In the genomic region with DNA sequence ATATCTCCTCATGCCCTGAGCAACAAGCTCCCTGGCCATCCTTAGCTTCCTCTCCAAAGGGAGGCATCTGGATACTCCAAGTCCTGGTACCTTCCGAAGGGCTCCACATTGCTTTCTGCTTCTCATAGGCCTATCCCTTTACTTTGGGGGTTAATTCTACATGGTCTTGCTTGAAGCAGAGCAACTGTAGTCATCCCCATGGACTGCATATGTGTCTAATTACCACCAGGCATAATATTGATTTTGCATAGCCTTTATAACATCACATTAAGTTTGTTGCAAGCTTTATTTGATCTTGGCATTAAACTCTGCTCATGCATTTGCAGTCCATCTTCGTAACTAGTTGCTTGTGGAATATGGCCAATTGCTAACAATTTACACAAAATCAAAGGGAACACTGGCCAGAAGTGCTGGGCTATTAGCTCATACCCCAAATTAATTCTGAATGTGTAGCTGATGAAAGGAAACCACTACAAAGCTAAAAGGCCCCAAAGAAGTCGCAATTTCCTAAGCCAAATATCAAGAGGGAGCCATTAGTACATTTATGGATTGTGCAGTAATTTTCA, we compare ENCODE assay signal across 27 mouse cellular contexts. TPM values are rescaled to one million over a fixed set of nuclear protein-coding genes. Genes with fewer than 3 reads are reported as not detected.
DNase-seq lines count a peak whose midpoint lies in the region; ATAC-seq and TF ChIP-seq lines count a peak whose summit lies in the region.
"Had no signal": no experiment of that assay in that cellular context is flagged by ENCODE, and none has a peak within 500 bp of the region (broad histone marks: within the 10 kb centered on the region; RNA-seq: fewer than 3 reads in every experiment).

No protein-coding gene starts in this region.

- H3K36me3 ChIP-seq in forebrain, embryonic 14.5 days (ENCODE audit: control insufficient read depth, insufficient read depth, low read length), result no peaks in the 10 kb centered on the region
- H3K36me3 ChIP-seq in forebrain, embryonic 10.5 days (replicated peaks), result no peaks in the 10 kb centered on the region
- H3K36me3 ChIP-seq in limb, embryonic 12.5 days, result no peaks in the 10 kb centered on the region
- no peaks in the 10 kb centered on the region for H3K36me3 ChIP-seq in limb, embryonic 10.5 days
- no peaks in the 10 kb centered on the region for H3K36me3 ChIP-seq in forebrain, postnatal 0 days (ENCODE audit: insufficient read depth)
- H3K36me3 ChIP-seq in limb, embryonic 15.5 days, result no peaks in the 10 kb centered on the region
- H3K36me3 ChIP-seq in hindbrain, embryonic 12.5 days, result no peaks in the 10 kb centered on the region
- H3K36me3 ChIP-seq: G1E; heart, embryonic 12.5 days; heart, embryonic 15.5 days; hindbrain, embryonic 10.5 days had no signal

- peak; percentile 40; the same call in 1 of the 2 replicates for ATAC-seq in forebrain, embryonic 14.5 days
- ATAC-seq in limb, embryonic 12.5 days (ENCODE audit: insufficient number of reproducible peaks, insufficient read depth, low FRiP score, low TSS enrichment, low read depth), result peak; percentile 16; the same call in 1 of the 2 replicates
- no peak; the same call in 1 of the 2 replicates for ATAC-seq in forebrain, postnatal 0 days
- ATAC-seq in limb, embryonic 15.5 days (ENCODE audit: insufficient number of reproducible peaks, low FRiP score, low TSS enrichment, low read depth), result peak; percentile 57; the same call in 1 of the 2 replicates
- ATAC-seq in hindbrain, embryonic 12.5 days (ENCODE audit: low FRiP score), result no peak
- ATAC-seq: hindbrain, postnatal 0 days; inflammation-experienced regulatory T-cells, adult 6 months had no signal

- H3K4me3 ChIP-seq in forebrain, embryonic 14.5 days (ENCODE audit: low read depth, low read length), result no peak overlapping the region
- no peak overlapping the region for H3K4me3 ChIP-seq in forebrain, embryonic 10.5 days
- H3K4me3 ChIP-seq in limb, embryonic 12.5 days (replicated peaks), result no peak overlapping the region
- H3K4me3 ChIP-seq in limb, embryonic 10.5 days, result no peak overlapping the region
- no peak overlapping the region for H3K4me3 ChIP-seq in forebrain, postnatal 0 days (ENCODE audit: low read depth, low read length)
- no peak overlapping the region for H3K4me3 ChIP-seq in limb, embryonic 15.5 days
- H3K4me3 ChIP-seq in hindbrain, embryonic 12.5 days, result no peak overlapping the region
- H3K4me3 ChIP-seq: heart, embryonic 12.5 days; heart, embryonic 15.5 days; hindbrain, embryonic 10.5 days had no signal

- no peaks in the 10 kb centered on the region for H3K27me3 ChIP-seq in forebrain, embryonic 14.5 days (replicated peaks; ENCODE audit: control insufficient read depth, insufficient read depth, low read length)
- H3K27me3 ChIP-seq in forebrain, embryonic 10.5 days (ENCODE audit: poor library complexity, severe bottlenecking), result no peaks in the 10 kb centered on the region
- H3K27me3 ChIP-seq in limb, embryonic 12.5 days, result no peaks in the 10 kb centered on the region
- H3K27me3 ChIP-seq in limb, embryonic 10.5 days (ENCODE audit: low read depth, poor library complexity, severe bottlenecking), result no peaks in the 10 kb centered on the region
- no peaks in the 10 kb centered on the region for H3K27me3 ChIP-seq in forebrain, postnatal 0 days (ENCODE audit: insufficient read depth, low read length)
- H3K27me3 ChIP-seq in limb, embryonic 15.5 days, result no peaks in the 10 kb centered on the region
- no peaks in the 10 kb centered on the region for H3K27me3 ChIP-seq in hindbrain, embryonic 12.5 days
- H3K27me3 ChIP-seq: CH12.LX; heart, embryonic 15.5 days had no signal

- H3K4me2 ChIP-seq in forebrain, embryonic 14.5 days (ENCODE audit: low read length), result no peak overlapping the region
- H3K4me2 ChIP-seq in limb, embryonic 12.5 days, result no peak overlapping the region
- no peak overlapping the region for H3K4me2 ChIP-seq in forebrain, postnatal 0 days (ENCODE audit: low read depth)
- H3K4me2 ChIP-seq in limb, embryonic 15.5 days, result no peak overlapping the region
- no peak overlapping the region for H3K4me2 ChIP-seq in hindbrain, embryonic 12.5 days (replicated peaks)
- H3K4me2 ChIP-seq: heart, embryonic 12.5 days; heart, embryonic 15.5 days; hindbrain, embryonic 14.5 days had no signal

- no peak overlapping the region for H3K27ac ChIP-seq in forebrain, embryonic 14.5 days (ENCODE audit: low read depth, low read length)
- no peak overlapping the region for H3K27ac ChIP-seq in forebrain, embryonic 10.5 days
- peak overlapping the region; percentile 65 for H3K27ac ChIP-seq in limb, embryonic 12.5 days
- no peak overlapping the region for H3K27ac ChIP-seq in limb, embryonic 10.5 days
- no peak overlapping the region for H3K27ac ChIP-seq in forebrain, postnatal 0 days (ENCODE audit: low read depth, low read length)
- H3K27ac ChIP-seq in limb, embryonic 15.5 days, result peak overlapping the region; percentile 80
- no peak overlapping the region for H3K27ac ChIP-seq in hindbrain, embryonic 12.5 days
- H3K27ac ChIP-seq: heart, embryonic 15.5 days; hindbrain, embryonic 10.5 days; hindbrain, embryonic 14.5 days; hindbrain, postnatal 0 days had no signal

- 65% methylated on average over 3 of the region's 3 CpGs for WGBS in forebrain, embryonic 14.5 days
- WGBS in forebrain, embryonic 10.5 days, result 89% methylated on average over 3 of the region's 3 CpGs
- 47% methylated on average over 3 of the region's 3 CpGs for WGBS in limb, embryonic 12.5 days
- WGBS in limb, embryonic 10.5 days, result 72% methylated on average over 3 of the region's 3 CpGs
- WGBS in forebrain, postnatal 0 days, result 43% methylated on average over 3 of the region's 3 CpGs
- 48% methylated on average over 3 of the region's 3 CpGs for WGBS in limb, embryonic 15.5 days
- 93% methylated on average over 3 of the region's 3 CpGs for WGBS in hindbrain, embryonic 12.5 days

- no peak overlapping the region for H3K9ac ChIP-seq in forebrain, embryonic 14.5 days (ENCODE audit: low read length)
- no peak overlapping the region for H3K9ac ChIP-seq in limb, embryonic 12.5 days (replicated peaks)
- no peak overlapping the region for H3K9ac ChIP-seq in forebrain, postnatal 0 days
- no peak overlapping the region for H3K9ac ChIP-seq in limb, embryonic 15.5 days
- no peak overlapping the region for H3K9ac ChIP-seq in hindbrain, embryonic 12.5 days
- H3K9ac ChIP-seq: heart, embryonic 12.5 days; heart, embryonic 15.5 days; hindbrain, embryonic 14.5 days had no signal

- peak; percentile 63 for DNase-seq in forebrain, embryonic 14.5 days (ENCODE audit: low spot score)
- no peak for DNase-seq in forebrain, embryonic 10.5 days (ENCODE audit: extremely low spot score, low spot score)
- no peak for DNase-seq in limb, embryonic 10.5 days (ENCODE audit: low spot score)
- DNase-seq in forebrain, postnatal 0 days, result peak; percentile 13
- no peak for DNase-seq in cerebellum, adult 9-11 months
- DNase-seq: adrenal gland, adult 2 months; adrenal gland, postnatal 14 days; B cell, adult 2 months; cerebellum, adult 11-12 months; cerebellum, adult 8-10 months; cerebellum, postnatal 14 days; gastrocnemius, postnatal 25 days; heart, adult 18-20 months; heart, postnatal 10 days; heart, postnatal 36 days; kidney, adult 11 months had no signal

- no peaks in the 10 kb centered on the region for H3K9me3 ChIP-seq in forebrain, embryonic 14.5 days (replicated peaks; ENCODE audit: control insufficient read depth, low read length)
- no peaks in the 10 kb centered on the region for H3K9me3 ChIP-seq in forebrain, embryonic 10.5 days
- no peaks in the 10 kb centered on the region for H3K9me3 ChIP-seq in limb, embryonic 12.5 days
- no peaks in the 10 kb centered on the region for H3K9me3 ChIP-seq in limb, embryonic 10.5 days (replicated peaks)
- no peaks in the 10 kb centered on the region for H3K9me3 ChIP-seq in forebrain, postnatal 0 days (ENCODE audit: low read length)
- H3K9me3 ChIP-seq in limb, embryonic 15.5 days, result no peaks in the 10 kb centered on the region
- no peaks in the 10 kb centered on the region for H3K9me3 ChIP-seq in hindbrain, embryonic 12.5 days (replicated peaks)
- H3K9me3 ChIP-seq: G1E; heart, embryonic 12.5 days; heart, embryonic 15.5 days; hindbrain, embryonic 10.5 days had no signal

- no peaks in the 10 kb centered on the region; the same call in 1 of the 2 replicates for H3K4me1 ChIP-seq in forebrain, embryonic 14.5 days (ENCODE audit: control insufficient read depth, insufficient read depth, low read length)
- H3K4me1 ChIP-seq in forebrain, embryonic 10.5 days, result no peaks in the 10 kb centered on the region; the same call in 1 of the 2 replicates
- H3K4me1 ChIP-seq in limb, embryonic 12.5 days (replicated peaks), result peaks cover 29% of the 10 kb centered on the region
- peaks cover 23% of the 10 kb centered on the region for H3K4me1 ChIP-seq in limb, embryonic 10.5 days
- H3K4me1 ChIP-seq in forebrain, postnatal 0 days (ENCODE audit: insufficient read depth), result no peaks in the 10 kb centered on the region
- H3K4me1 ChIP-seq in limb, embryonic 15.5 days, result peaks cover 14% of the 10 kb centered on the region
- H3K4me1 ChIP-seq in hindbrain, embryonic 12.5 days, result no peaks in the 10 kb centered on the region
- H3K4me1 ChIP-seq: hindbrain, embryonic 10.5 days had no signal

- TF ChIP-seq CTCF in forebrain, postnatal 0 days (IDR thresholded peaks at IDR 0.05; ENCODE audit: low read depth), result no peak

RNA-seq across cellular contexts. Expression of a gene that starts 21.8 kb away (rescaled TPM):
- 5.1 and 5.4 TPM in 2 replicates for polyA plus RNA-seq in forebrain, embryonic 14.5 days (2014; fragmentation: Nextera tagmentation; extraction: Ambion mirVana)
- 24.4 and 25.4 TPM in 2 replicates for polyA plus RNA-seq in forebrain, embryonic 10.5 days (2016; fragmentation: Nextera tagmentation; extraction: Ambion mirVana)
- polyA plus RNA-seq in limb, embryonic 12.5 days (2016; fragmentation: Nextera tagmentation; extraction: Ambion mirVana), result 47.2 and 50.6 TPM in 2 replicates
- polyA plus RNA-seq in limb, embryonic 10.5 days (2016; fragmentation: Nextera tagmentation; extraction: Ambion mirVana), result 19.5 and 22.4 TPM in 2 replicates
- total RNA-seq in forebrain, postnatal 0 days (2014; rRNA removed), result 3.2 and 4.2 TPM in 2 replicates
- 3.6 and 5.6 TPM in 2 replicates for polyA plus RNA-seq in forebrain, postnatal 0 days (2015; fragmentation: Nextera tagmentation; extraction: Ambion mirVana)
- polyA plus RNA-seq in limb, embryonic 15.5 days (2015; fragmentation: Nextera tagmentation; extraction: Ambion mirVana), result 32.7 and 32.8 TPM in 2 replicates
- polyA plus RNA-seq in hindbrain, embryonic 12.5 days (2016; fragmentation: Nextera tagmentation; extraction: Ambion mirVana), result 12.4 and 13.6 TPM in 2 replicates
- polyA plus RNA-seq: G1E had no signal

RNA-seq across cellular contexts. Expression of a gene that starts 25.0 kb away (rescaled TPM):
- polyA plus RNA-seq in forebrain, embryonic 14.5 days (2014; fragmentation: Nextera tagmentation; extraction: Ambion mirVana), result 111 and 118 TPM in 2 replicates
- 59.2 and 62.2 TPM in 2 replicates for polyA plus RNA-seq in forebrain, embryonic 10.5 days (2016; fragmentation: Nextera tagmentation; extraction: Ambion mirVana)
- polyA plus RNA-seq in limb, embryonic 12.5 days (2016; fragmentation: Nextera tagmentation; extraction: Ambion mirVana), result 55.4 and 60.0 TPM in 2 replicates
- 60.7 and 62.5 TPM in 2 replicates for polyA plus RNA-seq in limb, embryonic 10.5 days (2016; fragmentation: Nextera tagmentation; extraction: Ambion mirVana)
- total RNA-seq in forebrain, postnatal 0 days (2014; rRNA removed), result 144 and 195 TPM in 2 replicates
- polyA plus RNA-seq in forebrain, postnatal 0 days (2015; fragmentation: Nextera tagmentation; extraction: Ambion mirVana), result 97.7 and 107 TPM in 2 replicates
- 73.9 and 80.7 TPM in 2 replicates for polyA plus RNA-seq in limb, embryonic 15.5 days (2015; fragmentation: Nextera tagmentation; extraction: Ambion mirVana)
- polyA plus RNA-seq in hindbrain, embryonic 12.5 days (2016; fragmentation: Nextera tagmentation; extraction: Ambion mirVana), result 76.2 and 85.3 TPM in 2 replicates

Comparison
In these comparisons a context has a peak if more than half of its experiments do, and no peak if none do; other contexts are left out.
1. ATAC-seq: peak in forebrain, embryonic 14.5 days (single experiment), limb, embryonic 12.5 days (single experiment) and limb, embryonic 15.5 days (single experiment); none in forebrain, postnatal 0 days (single experiment) and hindbrain, embryonic 12.5 days (single experiment).
2. DNase-seq: peak in forebrain, embryonic 14.5 days (single experiment) and forebrain, postnatal 0 days (single experiment); none in forebrain, embryonic 10.5 days (single experiment), limb, embryonic 10.5 days (single experiment) and cerebellum, adult 9-11 months (single experiment).
3. H3K27ac ChIP-seq: peak in limb, embryonic 12.5 days (single experiment) and limb, embryonic 15.5 days (single experiment); none in forebrain, embryonic 14.5 days (single experiment), forebrain, embryonic 10.5 days (single experiment), limb, embryonic 10.5 days (single experiment), forebrain, postnatal 0 days (single experiment) and hindbrain, embryonic 12.5 days (single experiment).